Mouse (Mus musculus) heart, embryonic 12.5 days (tissue): ENCODE data around the gene Ccdc141. TPM values are rescaled to one million over a fixed set of nuclear protein-coding genes. Genes with fewer than 3 reads are reported as not detected.

Source experiments
- ATAC-seq: fragments of 200-750 bp; cut with Nextera tagmentation; 2 replicates; pipeline ENCODE4 v1.8.0; 2017; ENCODE audit warnings: moderate TSS enrichment, moderate library complexity; ENCODE audit not compliant: insufficient number of reproducible peaks, low FRiP score
- H3K27ac ChIP-seq: fragments of 300-500 bp; sonication (generic); 2 replicates; pipeline ENCODE4 v1.5.1; 2016; ENCODE audit warnings: mild to moderate bottlenecking, moderate library complexity; ENCODE audit not compliant: poor library complexity, severe bottlenecking
- H3K27me3 ChIP-seq: fragments of 300-500 bp; sonication (generic); replicated peaks from 2 replicates; pipeline ENCODE4 v1.6.1; 2016; ENCODE audit warnings: mild to moderate bottlenecking, moderate library complexity
- H3K36me3 ChIP-seq: fragments of 300-500 bp; sonication (generic); 2 replicates; pipeline ENCODE4 v1.6.1; 2016; ENCODE audit warnings: mild to moderate bottlenecking, moderate library complexity
- H3K4me1 ChIP-seq: fragments of 300-500 bp; sonication (generic); replicated peaks from 2 replicates; pipeline ENCODE4 v1.6.1; 2016; ENCODE audit warnings: mild to moderate bottlenecking
- H3K4me2 ChIP-seq: fragments of 300-500 bp; sonication (generic); 2 replicates; pipeline ENCODE4 v1.6.1; 2016; ENCODE audit warnings: mild to moderate bottlenecking, moderate library complexity
- H3K4me3 ChIP-seq: fragments of 300-500 bp; sonication (generic); 2 replicates; pipeline ENCODE4 v1.5.1; 2016; ENCODE audit warnings: mild to moderate bottlenecking
- H3K9ac ChIP-seq: fragments of 300-500 bp; sonication (generic); 2 replicates; pipeline ENCODE4 v1.6.1; 2016; ENCODE audit warnings: mild to moderate bottlenecking, moderate library complexity
- H3K9me3 ChIP-seq: fragments of 300-500 bp; sonication (generic); replicated peaks from 2 replicates; pipeline ENCODE4 v1.6.1; 2016; ENCODE audit warnings: mild to moderate bottlenecking, moderate library complexity
- WGBS: fragments of 180-500 bp; shearing (Covaris S2); methylation state at CpG from one replicate; pipeline ENCODE4 v1.1.7; 2016; 5-methylcytosine and 5-hydroxymethylcytosine counted together
- polyA plus RNA-seq: library from polyadenylated mRNA; unstranded; fragments of >200 nt; fragmentation: Nextera tagmentation; extraction: Ambion mirVana; gene quantifications from 2 replicates; pipeline ENCODE4 v1.2.1, GENCODE M21; 2016

Gene Ccdc141
- polyA plus RNA-seq, 1 experiment from 2014 or later = 206 TPM

DNA sequence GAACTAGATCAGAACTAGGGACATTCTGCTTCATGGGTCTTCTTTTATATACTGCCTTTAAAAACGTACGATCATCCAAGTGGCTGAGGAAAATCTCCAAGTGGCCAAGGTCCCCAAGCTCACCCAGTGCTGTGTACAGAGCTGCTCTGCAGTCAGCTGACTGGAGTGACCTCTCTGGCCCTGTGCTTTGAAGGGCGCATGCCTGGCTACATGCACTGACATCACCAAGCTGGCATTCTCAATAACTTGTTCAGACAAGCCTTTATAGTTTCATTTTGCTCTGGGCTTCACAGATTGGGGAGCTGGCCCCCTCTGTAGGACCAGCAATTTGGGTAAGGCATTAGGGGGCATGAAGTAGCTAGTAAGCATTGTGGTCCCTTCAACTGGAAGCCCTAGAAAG lies 64.3 kb downstream of the Ccdc141 start:
- Histone ChIP-seq H3K36me3 (peaks cover 56% of the 10 kb centered on the region), H3K4me2 (no peak overlapping the region), H3K9me3 (no peaks in the 10 kb centered on the region), H3K4me3 (no peak overlapping the region), H3K9ac (no peak overlapping the region), H3K27ac (peak overlapping the region; percentile 18; the same call in 1 of the 2 replicates), H3K4me1 (no peaks in the 10 kb centered on the region), H3K27me3 (no peaks in the 10 kb centered on the region)
- ATAC-seq = no peak
- 89% methylated on average over 3 of the region's 3 CpGs for WGBS

DNA sequence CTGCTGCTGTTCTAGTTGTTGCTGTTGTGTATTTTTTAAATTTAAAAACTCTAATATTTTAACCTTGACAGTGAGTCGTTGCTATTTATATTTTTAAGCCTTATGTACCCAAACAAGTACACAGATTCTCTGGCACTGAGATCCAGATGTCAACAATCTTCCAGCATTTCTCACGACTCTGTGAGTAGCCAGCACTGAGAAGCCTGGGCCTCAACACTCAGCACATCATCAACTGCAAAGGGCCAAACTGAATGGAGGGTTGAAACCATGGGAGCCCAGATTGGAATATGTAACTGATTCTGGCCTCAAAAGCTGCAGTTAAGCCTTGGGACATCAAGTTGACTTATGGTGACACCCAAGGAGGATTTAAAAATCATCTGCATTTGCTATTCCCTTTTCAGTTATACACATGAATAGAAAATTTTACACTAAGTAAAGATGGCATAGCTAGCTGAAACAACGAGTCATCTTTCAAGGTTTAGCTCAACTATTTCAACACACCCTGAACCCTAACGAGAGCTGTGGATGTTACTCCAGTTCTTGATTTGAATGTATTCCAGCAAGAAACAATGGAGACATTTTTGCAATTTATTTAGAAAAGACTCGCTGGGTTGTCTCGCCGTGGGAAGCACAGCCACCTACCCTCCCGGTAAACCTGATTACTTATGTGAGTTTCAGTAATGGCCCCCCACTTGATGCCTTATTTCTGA lies 65.3 kb downstream of the Ccdc141 start:
- ATAC-seq = no peak
- Histone ChIP-seq H3K4me1 (no peaks in the 10 kb centered on the region), H3K27ac (no peak overlapping the region), H3K36me3 (peaks cover 53% of the 10 kb centered on the region), H3K9me3 (no peaks in the 10 kb centered on the region), H3K4me3 (no peak overlapping the region), H3K27me3 (no peaks in the 10 kb centered on the region), H3K9ac (no peak overlapping the region), H3K4me2 (no peak overlapping the region)
- 85% methylated on average over 8 of the region's 8 CpGs for WGBS

DNA sequence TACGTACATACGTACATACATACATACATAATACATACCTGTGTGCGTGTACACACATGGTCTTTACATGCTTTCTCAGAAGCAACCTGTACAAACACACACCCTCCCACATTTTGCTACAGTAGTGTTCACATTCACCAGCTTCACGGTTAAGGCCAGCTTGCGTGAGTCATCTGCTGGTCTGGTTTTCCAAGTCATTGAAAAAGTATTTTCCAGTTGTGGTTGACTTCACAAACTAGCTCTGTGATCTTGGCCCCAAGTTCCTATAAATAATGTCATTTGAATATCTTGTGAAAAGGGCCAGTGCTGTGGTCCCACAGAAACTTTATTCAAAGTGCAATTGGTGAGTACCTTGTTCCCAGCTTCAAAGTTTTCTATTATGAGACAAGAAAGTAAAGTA lies 67.9 kb downstream of the Ccdc141 start:
- no peaks in the 10 kb centered on the region for H3K4me1 ChIP-seq
- no peak overlapping the region for H3K4me2 ChIP-seq

DNA sequence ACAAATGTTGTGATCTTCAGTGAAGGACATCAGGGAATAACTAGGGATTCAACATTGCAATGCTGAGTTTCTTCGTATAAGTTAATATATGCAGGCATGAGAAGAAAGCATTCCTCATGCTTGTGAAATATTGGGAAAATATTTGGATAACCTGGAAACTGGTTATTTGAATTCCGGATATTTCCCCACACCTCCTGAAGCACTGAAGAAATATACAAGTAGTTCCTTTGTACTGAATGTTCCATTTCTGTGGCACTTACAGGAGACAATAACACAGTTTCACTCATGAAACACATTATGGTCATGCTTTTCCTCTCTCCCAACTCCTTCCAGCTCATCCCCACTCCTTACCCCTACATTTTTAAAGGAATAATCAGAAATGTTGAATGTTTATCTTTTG lies 70.6 kb downstream of the Ccdc141 start:
- Histone ChIP-seq H3K4me2 (no peak overlapping the region), H3K27me3 (no peaks in the 10 kb centered on the region), H3K4me3 (no peak overlapping the region), H3K36me3 (peaks cover 44% of the 10 kb centered on the region), H3K27ac (no peak overlapping the region), H3K4me1 (no peaks in the 10 kb centered on the region), H3K9me3 (no peaks in the 10 kb centered on the region), H3K9ac (no peak overlapping the region)
- WGBS = 94% methylated on average over 2 of the region's 2 CpGs
- no peak for ATAC-seq

More for the DNA sequence above, 67.9 kb downstream of the Ccdc141 start:
- Histone ChIP-seq H3K9ac (no peak overlapping the region), H3K36me3 (peaks cover 54% of the 10 kb centered on the region), H3K27me3 (no peaks in the 10 kb centered on the region), H3K4me3 (no peak overlapping the region), H3K9me3 (no peaks in the 10 kb centered on the region), H3K27ac (no peak overlapping the region)
- 87% methylated on average over 5 of the region's 5 CpGs for WGBS
- ATAC-seq = no peak

DNA sequence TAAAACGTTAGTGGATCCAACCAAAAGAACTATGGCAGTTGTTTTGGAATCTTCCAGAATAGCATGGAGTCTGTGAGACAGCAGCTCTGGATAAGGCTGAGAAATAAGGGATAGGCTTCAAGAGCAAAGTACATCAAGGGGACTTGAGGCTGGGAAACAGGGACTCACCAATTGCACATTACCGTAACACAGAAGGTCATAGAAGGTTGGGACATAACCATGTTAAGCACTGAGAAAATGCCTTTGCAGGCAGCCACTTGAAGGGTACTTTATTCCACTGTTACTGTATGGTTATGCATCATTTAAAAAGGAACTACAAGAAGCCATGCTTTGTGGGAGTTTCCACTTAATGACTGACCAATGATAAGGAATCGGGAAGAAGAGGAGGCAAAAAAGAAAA lies 71.7 kb downstream of the Ccdc141 start:
- no peak overlapping the region for H3K4me3 ChIP-seq
- no peak for ATAC-seq
- H3K4me2 ChIP-seq = no peak overlapping the region
- no peaks in the 10 kb centered on the region for H3K4me1 ChIP-seq
- no peaks in the 10 kb centered on the region for H3K9me3 ChIP-seq
- H3K9ac ChIP-seq = no peak overlapping the region
- no peaks in the 10 kb centered on the region for H3K27me3 ChIP-seq
- H3K36me3 ChIP-seq = peaks cover 40% of the 10 kb centered on the region
- 85% methylated on average over 3 of the region's 3 CpGs for WGBS
- no peak overlapping the region for H3K27ac ChIP-seq

DNA sequence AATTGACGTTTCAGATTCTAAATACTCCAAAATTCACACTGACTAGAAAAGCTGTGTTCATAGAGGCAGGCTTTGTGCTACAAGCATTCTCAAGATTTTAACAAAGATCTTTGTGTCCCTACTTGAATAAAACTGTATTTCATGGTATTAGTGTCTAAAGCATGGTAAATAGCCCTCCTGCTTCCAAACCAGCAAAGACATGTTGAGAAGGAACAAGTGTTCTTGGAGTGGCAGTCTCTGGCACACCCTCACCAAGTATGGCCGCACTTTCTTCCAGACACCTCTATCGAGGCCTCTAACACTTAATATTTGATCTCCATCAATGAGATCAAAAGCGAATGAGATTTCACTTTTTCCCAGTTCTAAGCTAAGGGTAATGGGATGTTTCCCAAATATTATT lies 78.7 kb downstream of the Ccdc141 start:
- 88% methylated on average over 4 of the region's 4 CpGs for WGBS
- Histone ChIP-seq H3K4me2 (no peak overlapping the region), H3K9me3 (no peaks in the 10 kb centered on the region), H3K27ac (no peak overlapping the region), H3K27me3 (no peaks in the 10 kb centered on the region), H3K36me3 (peaks cover 36% of the 10 kb centered on the region), H3K9ac (no peak overlapping the region), H3K4me1 (peaks cover 5% of the 10 kb centered on the region; the same call in 1 of the 2 replicates), H3K4me3 (no peak overlapping the region)
- ATAC-seq = no peak

DNA sequence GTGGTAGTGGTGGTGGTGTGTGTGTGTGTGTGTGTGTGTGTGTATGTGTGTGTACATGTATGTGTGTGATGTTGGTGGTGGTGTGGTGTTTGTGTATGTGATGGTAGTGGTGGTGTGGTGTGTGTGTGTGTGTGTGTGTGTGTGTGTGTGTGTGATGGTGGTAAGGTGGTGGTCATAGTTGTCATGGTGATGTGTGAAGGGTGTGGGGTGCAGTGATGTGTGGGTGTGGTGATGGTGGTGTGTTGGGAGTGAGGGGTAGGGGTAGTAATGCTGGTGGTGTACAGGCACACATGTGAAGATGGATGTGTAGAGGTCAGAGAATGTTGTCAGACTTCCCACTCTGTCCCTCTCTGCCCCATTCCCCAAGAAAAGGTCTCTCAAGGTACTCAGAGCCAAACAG lies 85.1 kb downstream of the Ccdc141 start:
- Histone ChIP-seq H3K4me2 (no peak overlapping the region), H3K4me1 (peaks cover 14% of the 10 kb centered on the region), H3K4me3 (no peak overlapping the region), H3K27ac (no peak overlapping the region), H3K36me3 (peaks cover 44% of the 10 kb centered on the region), H3K9ac (no peak overlapping the region), H3K27me3 (no peaks in the 10 kb centered on the region), H3K9me3 (no peaks in the 10 kb centered on the region)
- no peak; the same call in 1 of the 2 replicates for ATAC-seq

DNA sequence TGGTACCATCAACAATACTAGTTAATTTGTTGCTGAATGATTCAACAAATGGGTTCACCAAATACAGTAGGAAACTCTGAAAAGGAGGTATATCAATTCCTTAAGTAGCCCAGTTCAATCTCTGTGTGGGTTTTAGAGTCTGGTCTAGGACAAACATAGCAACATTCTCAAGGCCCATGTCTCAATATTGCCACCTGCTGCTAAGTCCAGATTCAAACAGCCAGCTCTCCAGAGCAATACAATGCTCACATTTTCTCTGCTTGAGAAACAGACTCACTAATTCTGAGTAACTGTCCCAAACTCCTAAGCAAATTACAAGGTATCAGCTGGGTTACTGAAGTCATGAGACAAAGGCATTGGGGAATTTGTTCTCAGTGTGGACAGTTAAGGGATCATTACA lies 85.8 kb downstream of the Ccdc141 start:
- Histone ChIP-seq H3K9me3 (no peaks in the 10 kb centered on the region), H3K9ac (no peak overlapping the region)

DNA sequence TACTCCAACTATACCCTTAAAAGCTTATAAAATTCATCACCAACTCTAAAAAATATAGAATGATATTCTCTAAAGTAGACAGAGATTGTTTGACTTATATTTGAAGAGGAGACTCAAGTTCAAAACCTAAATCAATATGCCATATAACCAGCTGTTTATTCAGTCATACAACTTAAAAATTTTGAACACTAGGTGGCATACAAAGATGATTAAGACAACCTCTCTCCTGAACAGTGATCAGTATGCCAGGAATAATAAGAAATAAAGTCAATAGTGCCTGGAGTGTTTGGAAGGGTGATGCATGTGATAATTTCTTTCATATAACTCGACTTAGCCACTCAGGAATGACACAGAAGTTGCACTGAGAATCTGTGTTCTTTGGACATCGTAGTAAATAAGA lies 89.3 kb downstream of the Ccdc141 start:
- Histone ChIP-seq H3K4me1 (peaks cover 12% of the 10 kb centered on the region), H3K4me3 (no peak overlapping the region), H3K36me3 (peaks cover 42% of the 10 kb centered on the region), H3K4me2 (no peak overlapping the region), H3K27ac (no peak overlapping the region), H3K9ac (no peak overlapping the region), H3K9me3 (no peaks in the 10 kb centered on the region), H3K27me3 (no peaks in the 10 kb centered on the region)
- 83% methylated on average over 2 of the region's 2 CpGs for WGBS
- ATAC-seq = no peak

More for the DNA sequence above, 85.8 kb downstream of the Ccdc141 start:
- ATAC-seq = no peak
- peaks cover 14% of the 10 kb centered on the region for H3K4me1 ChIP-seq
- H3K4me2 ChIP-seq = no peak overlapping the region
- H3K27me3 ChIP-seq = no peaks in the 10 kb centered on the region
- no peak overlapping the region for H3K27ac ChIP-seq
- H3K36me3 ChIP-seq = peaks cover 48% of the 10 kb centered on the region
- no peak overlapping the region for H3K4me3 ChIP-seq

DNA sequence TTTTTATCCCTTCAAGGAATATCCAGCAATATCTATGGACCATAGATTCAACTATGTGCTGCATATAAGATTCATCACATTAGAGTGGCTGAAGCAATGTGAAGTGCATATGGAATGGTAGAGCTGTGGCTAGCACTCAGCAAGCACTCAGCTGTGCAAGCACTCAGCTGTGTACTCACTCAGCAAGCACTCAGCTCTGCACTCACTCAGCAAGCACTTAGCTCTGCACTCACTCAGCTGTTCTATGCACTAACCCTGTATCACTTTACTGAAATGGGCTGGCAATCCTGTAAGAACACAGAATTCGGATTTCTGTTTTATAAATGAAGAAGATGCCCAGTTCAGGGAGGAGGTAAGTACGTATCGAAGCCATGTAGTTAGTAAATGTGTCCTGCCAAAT lies 89.8 kb downstream of the Ccdc141 start:
- no peak for ATAC-seq
- Histone ChIP-seq H3K4me1 (peaks cover 8% of the 10 kb centered on the region; the same call in 1 of the 2 replicates), H3K9ac (no peak overlapping the region), H3K27me3 (no peaks in the 10 kb centered on the region), H3K36me3 (peaks cover 38% of the 10 kb centered on the region), H3K9me3 (no peaks in the 10 kb centered on the region), H3K4me2 (no peak overlapping the region), H3K4me3 (no peak overlapping the region), H3K27ac (no peak overlapping the region)
- 90% methylated on average over 3 of the region's 3 CpGs for WGBS

DNA sequence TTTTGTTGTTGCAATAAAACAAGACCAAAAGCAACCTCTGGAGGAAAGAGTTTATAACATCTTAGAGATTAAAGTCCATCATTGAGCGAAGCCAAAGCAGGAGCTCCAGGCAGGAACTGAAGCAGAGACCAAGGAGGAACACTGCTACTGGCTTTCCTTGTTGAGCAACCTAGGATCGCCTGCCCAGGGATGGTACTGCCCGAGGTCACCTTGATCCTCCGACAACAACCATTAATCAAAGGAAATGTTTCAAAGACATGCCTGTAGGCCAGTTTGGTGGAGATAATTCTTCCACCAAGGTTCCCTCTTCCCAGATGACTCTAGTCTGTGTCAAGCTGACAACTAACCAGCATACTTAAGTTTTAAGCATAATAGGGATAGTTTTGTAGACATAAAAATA lies 91.7 kb downstream of the Ccdc141 start:
- WGBS = 87% methylated on average over 4 of the region's 4 CpGs
- H3K36me3 ChIP-seq = peaks cover 34% of the 10 kb centered on the region
- no peak overlapping the region for H3K4me2 ChIP-seq
- H3K9ac ChIP-seq = no peak overlapping the region
- peaks cover 12% of the 10 kb centered on the region; the same call in 1 of the 2 replicates for H3K4me1 ChIP-seq
- no peak for ATAC-seq
- no peaks in the 10 kb centered on the region for H3K27me3 ChIP-seq
- no peaks in the 10 kb centered on the region for H3K9me3 ChIP-seq
- no peak overlapping the region for H3K27ac ChIP-seq
- no peak overlapping the region for H3K4me3 ChIP-seq

DNA sequence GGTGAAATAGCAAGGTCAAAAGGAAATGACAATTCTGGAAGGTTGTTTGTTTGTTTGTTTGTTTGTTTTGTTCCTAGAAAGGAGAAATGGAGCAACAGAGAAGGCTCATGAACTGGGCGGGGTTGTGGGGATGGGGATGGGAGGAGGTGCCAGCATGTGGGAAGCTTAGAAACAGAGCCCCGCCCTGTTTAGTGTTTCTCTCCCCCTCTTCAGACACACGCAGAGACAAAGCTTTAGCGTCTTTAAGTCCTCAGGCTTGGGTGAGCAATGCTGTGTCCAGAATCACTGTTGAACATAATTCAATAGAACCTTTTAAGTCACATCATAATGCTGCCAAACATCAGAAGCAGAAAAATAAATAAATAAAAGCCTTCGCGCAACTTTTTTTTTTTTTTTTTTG lies 96.1 kb downstream of the Ccdc141 start:
- WGBS = 71% methylated on average over 6 of the region's 6 CpGs
- H3K27me3 ChIP-seq = no peaks in the 10 kb centered on the region
- H3K4me3 ChIP-seq = no peak overlapping the region
- no peak overlapping the region for H3K27ac ChIP-seq
- H3K4me1 ChIP-seq = peaks cover 12% of the 10 kb centered on the region; the same call in 1 of the 2 replicates
- no peaks in the 10 kb centered on the region for H3K9me3 ChIP-seq
- H3K36me3 ChIP-seq = peaks cover 49% of the 10 kb centered on the region
- no peak overlapping the region for H3K4me2 ChIP-seq
- no peak for ATAC-seq
- no peak overlapping the region for H3K9ac ChIP-seq
